Mouse (Mus musculus): ENCODE measurements at regions not wholly inside any gene's neighbourhood (a gene's known extent, or its start where the extent isn't known, plus 50 kb on each side); places are given as distances from the start of the nearest gene placed in this dataset.

GRCm38 (mm10) chr1:177531791-177532190 lies 89.6 kb downstream of the Zbtb18 start:
- TF ChIP-seq GATA1 (IDR thresholded peaks at IDR 0.05; ENCODE audit: borderline replicate concordance, low read length) = no peak
- no peak for TF ChIP-seq FLI1 (IDR thresholded peaks at IDR 0.05; ENCODE audit: low read length)

Data from megakaryocyte, embryonic 14.5 days (primary cell).